Mouse (Mus musculus): ENCODE data around the gene Tmem63b.
A peak's percentile ranks its signal among the peaks of the same experiment; 100 is the strongest.
"Not testable (repeated sequence)": the region's sequence is repeated elsewhere in the genome, so short reads cannot be mapped to it uniquely, and the experiment has no call there.

Gene Tmem63b

GRCm38 (mm10) chr17:45623425-45623824 is 63.3 kb downstream of the Tmem63b start:
- not testable (repeated sequence) for DNase-seq (ENCODE audit: low spot score in 2 of 2)

GRCm38 (mm10) chr17:45619386-45620256 is 67.1 kb downstream of the Tmem63b start:
- DNase-seq (ENCODE audit: low spot score in 2 of 2): peak in 1 of 2 experiments; percentile 67

- no peak for DNase-seq (ENCODE audit: low spot score in 2 of 2)
These were observed 67.7 kb downstream of the Tmem63b start for GRCm38 (mm10) chr17:45618941-45619385.

GRCm38 (mm10) chr17:45617655-45618054 is 69.0 kb downstream of the Tmem63b start:
- DNase-seq (ENCODE audit: low spot score in 2 of 2): no peak

- DNase-seq (ENCODE audit: low spot score in 2 of 2): no peak
These were observed 70.0 kb downstream of the Tmem63b start for GRCm38 (mm10) chr17:45616679-45617078.

GRCm38 (mm10) chr17:45616046-45616650 is 70.6 kb downstream of the Tmem63b start:
- DNase-seq (ENCODE audit: low spot score in 2 of 2): no peak

GRCm38 (mm10) chr17:45612921-45613320 is 73.8 kb downstream of the Tmem63b start:
- DNase-seq (ENCODE audit: low spot score in 2 of 2): no peak

GRCm38 (mm10) chr17:45612008-45612407 is 74.7 kb downstream of the Tmem63b start:
- DNase-seq (ENCODE audit: low spot score in 2 of 2): no peak

Data from spleen, postnatal 4 days (tissue).